ENCODE assay signal across 13 mouse cellular contexts in genomic region chr9:61322333-61322732, GRCm38 (mm10). TPM values are rescaled to one million over a fixed set of nuclear protein-coding genes. Genes with fewer than 3 reads are reported as not detected.
A peak's percentile ranks its signal among the peaks of the same experiment; 100 is the strongest.
DNase-seq lines count a peak whose midpoint lies in the region; ATAC-seq and TF ChIP-seq lines count a peak whose summit lies in the region.
"Had no signal": no experiment of that assay in that cellular context is flagged by ENCODE, and none has a peak within 500 bp of the region (broad histone marks: within the 10 kb centered on the region; RNA-seq: fewer than 3 reads in every experiment).

No protein-coding gene starts in this region.

- DNase-seq in kidney, postnatal 0 days (ENCODE audit: low spot score): peak; percentile 81
- no peak for DNase-seq in kidney, adult 11 months
- peak; percentile 67 for DNase-seq in Muller cell, postnatal 12 days (ENCODE audit: inconsistent ontology term)
- DNase-seq in thymus, postnatal 0 days (ENCODE audit: low spot score): peak; percentile 66
- DNase-seq: gastrocnemius, postnatal 10 days had no signal

- H3K36me3 ChIP-seq in kidney, postnatal 0 days (ENCODE audit: insufficient read depth, low read length): no peaks in the 10 kb centered on the region
- no peaks in the 10 kb centered on the region for H3K36me3 ChIP-seq in intestine, postnatal 0 days (ENCODE audit: control insufficient read depth, insufficient read depth)
- no peaks in the 10 kb centered on the region for H3K36me3 ChIP-seq in midbrain, embryonic 15.5 days (replicated peaks)
- H3K36me3 ChIP-seq: hindbrain, embryonic 13.5 days; midbrain, embryonic 12.5 days had no signal

- H3K9ac ChIP-seq in kidney, postnatal 0 days (ENCODE audit: low read depth, low read length): no peak overlapping the region
- no peak overlapping the region for H3K9ac ChIP-seq in intestine, postnatal 0 days (ENCODE audit: low read depth, low read length)
- H3K9ac ChIP-seq in midbrain, embryonic 15.5 days: no peak overlapping the region
- H3K9ac ChIP-seq: hindbrain, embryonic 13.5 days; midbrain, embryonic 12.5 days had no signal

- H3K27ac ChIP-seq in kidney, postnatal 0 days: no peak overlapping the region
- H3K27ac ChIP-seq in intestine, postnatal 0 days (ENCODE audit: low read depth, low read length): no peak overlapping the region
- H3K27ac ChIP-seq in midbrain, embryonic 15.5 days: no peak overlapping the region
- H3K27ac ChIP-seq: hindbrain, embryonic 13.5 days; layer of hippocampus, adult 2 months; midbrain, embryonic 12.5 days had no signal

- H3K27me3 ChIP-seq in kidney, postnatal 0 days (ENCODE audit: insufficient read depth, low read length): 0 out of 2 replicates have a peak, but pooled peaks cover 4% of the 10 kb centered on the region
- 0 out of 2 replicates have a peak, but pooled peaks cover 5% of the 10 kb centered on the region for H3K27me3 ChIP-seq in intestine, postnatal 0 days (replicated peaks; ENCODE audit: control insufficient read depth, insufficient read depth, low read length)
- 0 out of 2 replicates have a peak, but pooled peaks cover 8% of the 10 kb centered on the region for H3K27me3 ChIP-seq in midbrain, embryonic 15.5 days (replicated peaks)

- no peak overlapping the region for H3K4me3 ChIP-seq in kidney, postnatal 0 days (replicated peaks; ENCODE audit: low read depth, low read length)
- no peak overlapping the region for H3K4me3 ChIP-seq in intestine, postnatal 0 days (ENCODE audit: low read depth, low read length)
- H3K4me3 ChIP-seq in midbrain, embryonic 15.5 days: no peak overlapping the region
- H3K4me3 ChIP-seq: erythroblast, embryonic 14.5 days; hindbrain, embryonic 13.5 days; layer of hippocampus, adult 2 months; midbrain, embryonic 12.5 days had no signal

- no peaks in the 10 kb centered on the region for H3K9me3 ChIP-seq in kidney, postnatal 0 days (replicated peaks; ENCODE audit: low read length)
- no peaks in the 10 kb centered on the region for H3K9me3 ChIP-seq in intestine, postnatal 0 days (ENCODE audit: control insufficient read depth)
- no peaks in the 10 kb centered on the region for H3K9me3 ChIP-seq in midbrain, embryonic 15.5 days
- H3K9me3 ChIP-seq: hindbrain, embryonic 13.5 days; midbrain, embryonic 12.5 days had no signal

- H3K4me2 ChIP-seq in kidney, postnatal 0 days (ENCODE audit: low read length): no peak overlapping the region
- no peak overlapping the region for H3K4me2 ChIP-seq in intestine, postnatal 0 days (replicated peaks; ENCODE audit: low read depth)
- no peak overlapping the region for H3K4me2 ChIP-seq in midbrain, embryonic 15.5 days
- H3K4me2 ChIP-seq: hindbrain, embryonic 13.5 days; midbrain, embryonic 12.5 days had no signal

- 46% methylated on average over 11 of the region's 11 CpGs for WGBS in kidney, postnatal 0 days
- 72% methylated on average over 11 of the region's 11 CpGs for WGBS in intestine, postnatal 0 days
- WGBS in midbrain, embryonic 15.5 days: 69% methylated on average over 11 of the region's 11 CpGs

- TF ChIP-seq CTCF in kidney, postnatal 0 days (IDR thresholded peaks at IDR 0.05; ENCODE audit: low read depth): no peak
- TF ChIP-seq CTCF in intestine, postnatal 0 days (IDR thresholded peaks at IDR 0.05; ENCODE audit: low read depth): no peak

- no peaks in the 10 kb centered on the region for H3K4me1 ChIP-seq in kidney, postnatal 0 days (replicated peaks; ENCODE audit: insufficient read depth, low read length)
- H3K4me1 ChIP-seq in intestine, postnatal 0 days (replicated peaks; ENCODE audit: control insufficient read depth, insufficient read depth, low read length): peaks cover 3% of the 10 kb centered on the region; the same call in 1 of the 2 replicates
- peaks cover 23% of the 10 kb centered on the region for H3K4me1 ChIP-seq in midbrain, embryonic 15.5 days

- ATAC-seq in kidney, postnatal 0 days (replicated peaks; ENCODE audit: low FRiP score, low read depth): peak; percentile 62; the same call in 1 of the 2 replicates
- ATAC-seq in common myeloid progenitor, adult 5-6 weeks (replicated peaks; ENCODE audit: low read depth, poor library complexity, severe bottlenecking): peak; percentile 93
- ATAC-seq in frontal cortex, adult (ENCODE audit: low TSS enrichment): no peak
- no peak for ATAC-seq in intestine, postnatal 0 days
- ATAC-seq in midbrain, embryonic 15.5 days (replicated peaks): no peak

RNA-seq across cellular contexts. Expression of gene Tle3, which starts 49.8 kb away (rescaled TPM):
- 22.0 and 22.9 TPM in 2 replicates for polyA plus RNA-seq in kidney, postnatal 0 days (2015; fragmentation: Nextera tagmentation; extraction: Ambion mirVana)
- total RNA-seq in common myeloid progenitor, adult 5-6 weeks (2017): 42.9 and 67.2 TPM in 2 replicates
- polyA plus RNA-seq in thymus, postnatal 0 days (2015; fragmentation: Nextera tagmentation; extraction: Ambion mirVana): 40.3 and 42.6 TPM in 2 replicates
- 24.3 and 28.6 TPM in 2 replicates for polyA plus RNA-seq in intestine, postnatal 0 days (2015; fragmentation: Nextera tagmentation; extraction: Ambion mirVana)
- polyA plus RNA-seq in midbrain, embryonic 15.5 days (2015; fragmentation: Nextera tagmentation; extraction: Ambion mirVana): 34.9 and 39.1 TPM in 2 replicates

Comparison
In these comparisons a context has a peak if more than half of its experiments do, and no peak if none do; other contexts are left out.
1. ATAC-seq: peak in kidney, postnatal 0 days (single experiment) and common myeloid progenitor, adult 5-6 weeks (single experiment); none in frontal cortex, adult (single experiment), intestine, postnatal 0 days (single experiment) and midbrain, embryonic 15.5 days (single experiment).